Mouse (Mus musculus): ENCODE results near the gene Spag17. TPM values are rescaled to one million over a fixed set of nuclear protein-coding genes. Genes with fewer than 3 reads are reported as not detected.

Gene Spag17
- polyA plus RNA-seq, 1 experiment = 0.03 TPM

GRCm38 (mm10) chr3:99959805-99960485, 74.7 kb downstream of the Spag17 start:
- no peak for DNase-seq
- no peak overlapping the region for H3K27ac ChIP-seq (ENCODE audit: control insufficient read depth, insufficient read depth, low read length)
- H3K27me3 ChIP-seq (ENCODE audit: control insufficient read depth, insufficient read depth, low read length) = no peaks in the 10 kb centered on the region
- TF ChIP-seq CTCF (IDR thresholded peaks at IDR 0.05; ENCODE audit: borderline replicate concordance, control insufficient read depth, extremely low read depth, insufficient read depth, low read length, poor library complexity) = no peak
- no peak for TF ChIP-seq POLR2A (IDR thresholded peaks at IDR 0.05; ENCODE audit: control insufficient read depth, extremely low read depth, insufficient read depth, low read length, poor library complexity)
- H3K4me1 ChIP-seq (replicated peaks; ENCODE audit: control insufficient read depth, insufficient read depth, low read length) = no peaks in the 10 kb centered on the region
- H3K4me3 ChIP-seq (ENCODE audit: control insufficient read depth, insufficient read depth, low read length) = no peak overlapping the region
- WGBS = 91% methylated on average over 7 of the region's 7 CpGs
- H3K36me3 ChIP-seq (ENCODE audit: control insufficient read depth, insufficient read depth, low read length) = no peaks in the 10 kb centered on the region

- no peak overlapping the region for H3K4me3 ChIP-seq (ENCODE audit: control insufficient read depth, insufficient read depth, low read length)
- no peaks in the 10 kb centered on the region for H3K4me1 ChIP-seq (replicated peaks; ENCODE audit: control insufficient read depth, insufficient read depth, low read length)
- 93% methylated on average over 6 of the region's 6 CpGs for WGBS
- no peaks in the 10 kb centered on the region for H3K36me3 ChIP-seq (ENCODE audit: control insufficient read depth, insufficient read depth, low read length)
- TF ChIP-seq POLR2A (IDR thresholded peaks at IDR 0.05; ENCODE audit: control insufficient read depth, extremely low read depth, insufficient read depth, low read length, poor library complexity) (no peak), CTCF (IDR thresholded peaks at IDR 0.05; ENCODE audit: borderline replicate concordance, control insufficient read depth, extremely low read depth, insufficient read depth, low read length, poor library complexity) (no peak)
- no peaks in the 10 kb centered on the region for H3K27me3 ChIP-seq (ENCODE audit: control insufficient read depth, insufficient read depth, low read length)
- DNase-seq = no peak
- no peak overlapping the region for H3K27ac ChIP-seq (ENCODE audit: control insufficient read depth, insufficient read depth, low read length)
These were observed 79.1 kb downstream of the Spag17 start for GRCm38 (mm10) chr3:99964345-99964744.

GRCm38 (mm10) chr3:99965863-99966262, 80.7 kb downstream of the Spag17 start:
- Histone ChIP-seq H3K36me3 (ENCODE audit: control insufficient read depth, insufficient read depth, low read length) (no peaks in the 10 kb centered on the region), H3K4me1 (replicated peaks; ENCODE audit: control insufficient read depth, insufficient read depth, low read length) (no peaks in the 10 kb centered on the region), H3K27me3 (ENCODE audit: control insufficient read depth, insufficient read depth, low read length) (no peaks in the 10 kb centered on the region), H3K27ac (ENCODE audit: control insufficient read depth, insufficient read depth, low read length) (no peak overlapping the region), H3K4me3 (ENCODE audit: control insufficient read depth, insufficient read depth, low read length) (no peak overlapping the region)
- DNase-seq = no peak
- TF ChIP-seq POLR2A (IDR thresholded peaks at IDR 0.05; ENCODE audit: control insufficient read depth, extremely low read depth, insufficient read depth, low read length, poor library complexity) (no peak), CTCF (IDR thresholded peaks at IDR 0.05; ENCODE audit: borderline replicate concordance, control insufficient read depth, extremely low read depth, insufficient read depth, low read length, poor library complexity) (no peak)
- 87% methylated on average over 4 of the region's 4 CpGs for WGBS

GRCm38 (mm10) chr3:99966285-99966684, 81.1 kb downstream of the Spag17 start:
- Histone ChIP-seq H3K4me3 (ENCODE audit: control insufficient read depth, insufficient read depth, low read length) (no peak overlapping the region), H3K36me3 (ENCODE audit: control insufficient read depth, insufficient read depth, low read length) (no peaks in the 10 kb centered on the region), H3K27me3 (ENCODE audit: control insufficient read depth, insufficient read depth, low read length) (no peaks in the 10 kb centered on the region), H3K4me1 (replicated peaks; ENCODE audit: control insufficient read depth, insufficient read depth, low read length) (no peaks in the 10 kb centered on the region), H3K27ac (ENCODE audit: control insufficient read depth, insufficient read depth, low read length) (no peak overlapping the region)
- 86% methylated on average over 2 of the region's 2 CpGs for WGBS
- TF ChIP-seq POLR2A (IDR thresholded peaks at IDR 0.05; ENCODE audit: control insufficient read depth, extremely low read depth, insufficient read depth, low read length, poor library complexity) (no peak), CTCF (IDR thresholded peaks at IDR 0.05; ENCODE audit: borderline replicate concordance, control insufficient read depth, extremely low read depth, insufficient read depth, low read length, poor library complexity) (no peak)
- DNase-seq = no peak

GRCm38 (mm10) chr3:99970766-99971165, 85.6 kb downstream of the Spag17 start:
- Histone ChIP-seq H3K27ac (ENCODE audit: control insufficient read depth, insufficient read depth, low read length) (no peak overlapping the region), H3K4me1 (replicated peaks; ENCODE audit: control insufficient read depth, insufficient read depth, low read length) (no peaks in the 10 kb centered on the region), H3K4me3 (ENCODE audit: control insufficient read depth, insufficient read depth, low read length) (no peak overlapping the region), H3K27me3 (ENCODE audit: control insufficient read depth, insufficient read depth, low read length) (no peaks in the 10 kb centered on the region), H3K36me3 (ENCODE audit: control insufficient read depth, insufficient read depth, low read length) (no peaks in the 10 kb centered on the region)
- TF ChIP-seq CTCF (IDR thresholded peaks at IDR 0.05; ENCODE audit: borderline replicate concordance, control insufficient read depth, extremely low read depth, insufficient read depth, low read length, poor library complexity) (no peak), POLR2A (IDR thresholded peaks at IDR 0.05; ENCODE audit: control insufficient read depth, extremely low read depth, insufficient read depth, low read length, poor library complexity) (no peak)
- 68% methylated on average over 5 of the region's 5 CpGs for WGBS
- no peak for DNase-seq

- no peaks in the 10 kb centered on the region for H3K36me3 ChIP-seq (ENCODE audit: control insufficient read depth, insufficient read depth, low read length)
- no peak for DNase-seq
- H3K27ac ChIP-seq (ENCODE audit: control insufficient read depth, insufficient read depth, low read length) = no peak overlapping the region
- H3K27me3 ChIP-seq (ENCODE audit: control insufficient read depth, insufficient read depth, low read length) = no peaks in the 10 kb centered on the region
- 64% methylated on average over 7 of the region's 7 CpGs for WGBS
- H3K4me3 ChIP-seq (ENCODE audit: control insufficient read depth, insufficient read depth, low read length) = no peak overlapping the region
- no peaks in the 10 kb centered on the region for H3K4me1 ChIP-seq (replicated peaks; ENCODE audit: control insufficient read depth, insufficient read depth, low read length)
- TF ChIP-seq POLR2A (IDR thresholded peaks at IDR 0.05; ENCODE audit: control insufficient read depth, extremely low read depth, insufficient read depth, low read length, poor library complexity) = no peak
- no peak for TF ChIP-seq CTCF (IDR thresholded peaks at IDR 0.05; ENCODE audit: borderline replicate concordance, control insufficient read depth, extremely low read depth, insufficient read depth, low read length, poor library complexity)
These were observed 95.8 kb downstream of the Spag17 start for GRCm38 (mm10) chr3:99981046-99981445.

- Histone ChIP-seq H3K27me3 (ENCODE audit: control insufficient read depth, insufficient read depth, low read length) (no peaks in the 10 kb centered on the region), H3K4me3 (ENCODE audit: control insufficient read depth, insufficient read depth, low read length) (no peak overlapping the region), H3K27ac (ENCODE audit: control insufficient read depth, insufficient read depth, low read length) (no peak overlapping the region), H3K36me3 (ENCODE audit: control insufficient read depth, insufficient read depth, low read length) (no peaks in the 10 kb centered on the region), H3K4me1 (replicated peaks; ENCODE audit: control insufficient read depth, insufficient read depth, low read length) (no peaks in the 10 kb centered on the region)
- no peak for TF ChIP-seq POLR2A (IDR thresholded peaks at IDR 0.05; ENCODE audit: control insufficient read depth, extremely low read depth, insufficient read depth, low read length, poor library complexity)
- no peak for TF ChIP-seq CTCF (IDR thresholded peaks at IDR 0.05; ENCODE audit: borderline replicate concordance, control insufficient read depth, extremely low read depth, insufficient read depth, low read length, poor library complexity)
- 86% methylated on average over 1 of the region's 1 CpGs for WGBS
- no peak for DNase-seq
These were observed 119.5 kb downstream of the Spag17 start for GRCm38 (mm10) chr3:100004676-100005075.

All from thymus, adult 2 months (tissue).